Mouse (Mus musculus) kidney, postnatal 14 days (tissue): Measurements from ENCODE around the gene Klhdc10.
A peak's percentile ranks its signal among the peaks of the same experiment; 100 is the strongest.
"Not testable (repeated sequence)": the region's sequence is repeated elsewhere in the genome, so short reads cannot be mapped to it uniquely, and the experiment has no call there.

Experiments
- DNase-seq: peaks from one replicate; pipeline ENCODE4 v3.0.0; 2022; ENCODE audit warnings: mixed read lengths

The Klhdc10 gene

GRCm38 (mm10) chr6:30401308-30402015 is at the start of gene Klhdc10:
Klhdc10 (plus strand) TSS chr6:30401868.
- DNase-seq: peak; percentile 99

GRCm38 (mm10) chr6:30352762-30353161 is 48.9 kb upstream of the Klhdc10 start:
- no peak for DNase-seq

DNA sequence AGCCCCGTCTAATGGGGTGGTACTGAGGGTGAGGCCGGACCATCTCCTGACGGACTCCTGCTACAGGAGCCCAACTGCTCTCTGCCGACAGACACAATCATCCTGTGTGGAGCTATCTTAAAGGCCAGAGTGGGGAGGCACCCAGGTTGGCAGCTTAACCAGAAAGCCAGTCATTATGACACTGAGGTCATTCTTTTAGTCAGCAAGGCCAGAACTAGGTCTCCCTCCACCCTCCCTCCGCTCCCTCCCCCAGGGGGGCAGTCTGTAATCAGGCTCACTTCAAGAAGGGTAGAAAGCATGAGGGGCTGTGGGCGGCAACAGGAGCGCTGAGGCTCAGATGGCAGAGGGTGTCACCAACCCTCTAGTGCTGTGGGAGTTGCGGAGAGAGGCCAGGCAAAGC is 48.0 kb upstream of the Klhdc10 start:
- DNase-seq: no peak

- no peak for DNase-seq
Observed at GRCm38 (mm10) chr6:30354760-30355159, 46.9 kb upstream of the Klhdc10 start.

DNA sequence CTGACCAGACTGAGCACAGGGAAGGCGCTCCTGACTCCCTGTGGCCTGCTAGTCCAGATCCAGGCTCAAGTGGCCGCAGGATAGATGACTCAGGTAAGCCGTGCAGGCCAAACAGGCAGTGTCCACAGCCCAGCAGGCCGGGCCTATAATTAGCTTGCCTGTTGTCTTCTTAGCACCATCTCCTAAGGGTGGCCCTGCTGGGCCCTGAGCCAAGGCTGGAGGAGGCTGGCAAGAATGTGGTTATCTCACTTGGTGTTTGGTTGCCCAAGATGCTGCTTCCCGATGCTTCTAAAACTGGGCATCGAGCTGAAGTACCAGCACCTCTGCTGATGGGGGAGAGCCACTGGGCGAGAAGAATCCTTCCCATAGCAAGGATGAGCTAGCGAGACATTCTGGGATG is 46.0 kb upstream of the Klhdc10 start:
- DNase-seq: no peak

DNA sequence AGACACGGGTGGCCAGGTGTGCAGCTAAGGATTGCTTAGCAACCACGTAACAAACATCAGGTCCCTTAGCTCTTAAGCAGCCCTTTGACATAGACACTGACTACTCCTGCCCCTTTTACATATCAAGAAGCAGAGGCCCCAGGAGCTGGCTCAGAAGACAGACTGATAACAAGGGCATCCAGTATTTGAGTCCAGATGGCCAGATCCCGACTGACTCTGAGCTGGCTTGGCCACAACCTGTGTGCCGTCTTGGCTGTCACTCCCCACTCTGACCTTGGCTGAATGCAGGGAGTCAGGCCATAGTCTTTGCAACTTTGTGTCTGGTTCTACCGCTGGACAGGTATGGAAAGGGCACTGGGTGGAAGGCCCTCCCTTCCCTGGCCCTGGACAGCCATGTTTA is 45.5 kb upstream of the Klhdc10 start:
- DNase-seq: no peak

- no peak for DNase-seq
Observed at GRCm38 (mm10) chr6:30356680-30357079, 45.0 kb upstream of the Klhdc10 start.

DNA sequence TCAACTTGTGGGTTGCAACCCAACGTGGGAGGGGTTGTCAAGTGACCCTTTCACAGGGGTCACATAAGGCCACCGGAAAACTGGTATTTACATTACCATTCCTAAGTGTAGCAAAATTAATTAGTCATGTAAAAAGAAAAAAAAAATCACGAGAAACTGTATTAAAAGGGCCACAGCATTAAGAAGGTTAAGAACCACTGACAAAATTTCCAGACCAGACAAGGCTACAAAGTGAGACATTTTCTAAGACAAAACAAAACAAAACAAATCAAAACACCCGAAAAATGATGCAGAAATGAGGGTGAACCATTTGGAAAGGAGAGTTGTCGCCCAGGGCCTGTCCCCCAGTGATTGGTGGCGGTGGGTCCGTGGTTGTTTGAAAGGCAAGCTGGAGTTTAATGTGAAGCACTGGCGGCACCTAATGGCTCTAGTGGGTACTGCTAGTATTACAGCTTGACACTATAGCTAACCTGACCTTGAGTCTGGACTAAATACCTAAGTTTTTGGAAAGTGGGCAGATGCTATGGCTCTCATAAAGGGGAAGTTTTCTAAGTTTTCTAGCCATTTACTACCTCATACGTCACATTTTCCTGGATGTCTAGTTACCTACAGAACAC is 44.0 kb upstream of the Klhdc10 start:
- peak; percentile 86 for DNase-seq

- DNase-seq: no peak
Observed at GRCm38 (mm10) chr6:30359762-30360509, 41.7 kb upstream of the Klhdc10 start.

DNA sequence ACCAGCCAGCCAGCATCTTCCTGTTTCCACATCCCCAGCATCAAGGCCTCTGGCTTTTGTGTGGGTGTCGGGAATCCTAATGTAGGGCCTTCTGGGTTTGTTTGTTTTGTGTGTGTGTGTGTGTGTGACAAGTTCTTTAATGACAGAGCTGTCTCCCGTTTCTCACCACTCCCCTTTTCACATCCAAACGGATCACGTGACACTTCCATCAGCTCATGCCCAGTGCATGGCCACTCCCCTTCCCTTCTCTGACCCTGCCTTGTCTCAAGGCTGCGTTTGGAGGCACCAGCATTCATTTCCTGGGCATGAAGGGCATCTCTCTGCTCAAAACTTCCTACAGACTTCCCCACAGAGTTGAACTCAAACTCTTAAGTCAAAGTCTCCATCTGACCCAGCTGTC is 37.9 kb upstream of the Klhdc10 start:
- DNase-seq: no peak

DNA sequence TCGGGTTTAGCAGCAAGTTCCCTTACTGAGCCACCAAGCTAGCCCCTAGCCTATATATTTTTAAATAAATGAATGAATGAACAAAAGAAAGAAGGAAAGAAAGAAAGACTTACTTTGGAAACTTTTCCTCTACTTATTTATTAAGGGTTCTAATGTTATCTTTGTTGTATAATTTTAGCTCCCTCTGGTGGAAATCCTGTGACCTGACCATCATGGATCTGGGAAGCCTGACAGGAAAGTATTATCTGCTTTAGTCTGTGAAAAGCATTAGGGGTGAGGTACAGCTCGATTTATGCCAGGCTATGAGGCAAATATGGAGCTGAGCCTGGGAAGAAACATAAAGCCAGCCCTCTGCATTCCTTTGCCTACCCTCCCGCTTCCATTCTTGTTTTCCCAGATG is 32.4 kb upstream of the Klhdc10 start:
- no peak for DNase-seq

DNA sequence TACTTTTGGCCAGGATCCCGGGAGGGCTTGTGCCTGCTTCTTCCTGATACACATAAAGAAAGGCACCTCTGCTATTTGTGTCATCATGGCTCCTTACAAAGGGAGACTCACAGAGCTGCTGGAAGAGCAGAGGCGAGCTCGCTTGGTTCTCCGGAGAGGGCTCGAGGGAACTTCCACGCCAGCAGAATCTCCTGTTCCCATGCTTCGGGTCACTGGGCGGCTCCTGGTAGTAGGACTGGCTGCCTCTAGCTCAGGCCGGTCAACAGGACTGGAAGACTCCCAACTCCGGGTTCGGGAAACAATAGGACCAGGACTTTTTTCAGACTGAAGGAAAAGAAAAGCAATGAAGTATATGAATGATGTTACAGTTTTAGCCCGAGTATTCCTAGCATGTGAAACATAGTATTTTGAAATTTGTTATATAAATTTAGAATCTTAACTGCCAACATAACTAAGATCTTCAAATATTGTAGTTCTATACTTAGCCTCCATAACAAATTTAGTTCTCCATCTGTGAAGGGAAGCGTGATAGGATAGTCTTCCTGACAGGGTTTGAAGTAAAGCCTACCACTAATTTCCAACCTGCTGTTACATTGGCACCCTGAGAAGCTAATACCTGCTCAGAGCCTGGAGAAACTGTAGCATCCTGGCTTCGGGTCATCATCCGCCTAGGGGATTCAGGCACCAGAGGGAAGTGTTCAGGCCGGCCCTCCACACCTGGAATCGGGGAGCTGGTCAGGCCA is 28.9 kb upstream of the Klhdc10 start:
- DNase-seq: no peak

DNA sequence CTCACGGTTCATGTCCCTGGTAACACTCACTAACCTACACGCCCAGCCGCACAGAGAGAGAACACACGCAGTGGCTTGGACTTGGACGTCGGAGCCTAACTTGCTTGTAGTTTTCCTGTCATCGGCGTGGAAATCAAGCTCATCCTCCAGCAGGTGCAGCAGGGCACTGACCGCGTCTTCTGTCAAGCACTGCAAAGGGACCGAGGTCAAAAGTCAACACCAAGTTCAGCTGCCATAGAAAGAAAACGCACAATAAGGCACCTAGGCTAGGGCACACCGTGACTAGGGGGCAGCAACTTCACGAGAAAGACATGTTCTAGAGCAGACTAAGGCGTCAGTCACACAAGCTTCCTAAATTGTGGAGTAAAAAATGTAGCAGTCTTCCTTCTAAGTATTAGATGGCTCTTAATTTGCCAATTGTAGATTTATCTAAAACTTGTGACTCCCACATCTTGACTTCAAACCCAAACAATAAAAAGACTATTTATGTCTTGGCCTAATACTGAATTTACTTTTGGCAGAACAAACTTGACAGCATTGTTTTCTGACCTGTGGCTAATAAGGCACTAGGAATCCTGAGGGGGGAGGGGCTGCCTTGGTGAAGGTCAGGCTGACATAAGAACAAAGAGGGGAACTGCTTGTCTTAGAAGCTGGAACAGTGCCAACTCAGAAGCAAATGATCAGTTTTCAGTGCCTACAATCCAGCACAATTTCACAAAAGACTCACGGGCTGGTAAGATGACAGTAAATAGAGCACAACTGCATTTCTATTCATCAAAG is 26.7 kb upstream of the Klhdc10 start:
- DNase-seq: peak; percentile 79

GRCm38 (mm10) chr6:30375791-30376190 is 25.9 kb upstream of the Klhdc10 start:
- DNase-seq: peak; percentile 66

DNA sequence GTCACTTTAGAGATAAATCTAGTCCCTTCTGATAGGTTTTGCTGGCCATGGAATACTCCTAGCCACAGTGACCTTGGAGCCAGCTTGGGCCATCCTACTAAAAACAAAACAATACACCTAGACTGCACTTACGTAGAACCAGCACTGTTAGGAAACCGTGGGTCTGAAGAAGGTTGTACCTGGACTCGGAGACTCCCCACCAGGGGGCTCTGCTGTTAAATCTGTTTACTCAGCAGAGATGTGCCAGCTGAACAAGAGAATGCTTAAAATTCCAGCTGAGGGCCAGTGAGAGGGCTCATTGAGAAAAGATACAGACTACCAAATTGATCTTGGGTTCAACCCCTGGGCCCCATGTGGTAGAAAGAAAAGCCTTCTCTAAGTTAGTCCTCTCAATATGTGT is 20.6 kb upstream of the Klhdc10 start:
- no peak for DNase-seq

GRCm38 (mm10) chr6:30390271-30390670 is 11.4 kb upstream of the Klhdc10 start:
- DNase-seq: not testable (repeated sequence)

DNA sequence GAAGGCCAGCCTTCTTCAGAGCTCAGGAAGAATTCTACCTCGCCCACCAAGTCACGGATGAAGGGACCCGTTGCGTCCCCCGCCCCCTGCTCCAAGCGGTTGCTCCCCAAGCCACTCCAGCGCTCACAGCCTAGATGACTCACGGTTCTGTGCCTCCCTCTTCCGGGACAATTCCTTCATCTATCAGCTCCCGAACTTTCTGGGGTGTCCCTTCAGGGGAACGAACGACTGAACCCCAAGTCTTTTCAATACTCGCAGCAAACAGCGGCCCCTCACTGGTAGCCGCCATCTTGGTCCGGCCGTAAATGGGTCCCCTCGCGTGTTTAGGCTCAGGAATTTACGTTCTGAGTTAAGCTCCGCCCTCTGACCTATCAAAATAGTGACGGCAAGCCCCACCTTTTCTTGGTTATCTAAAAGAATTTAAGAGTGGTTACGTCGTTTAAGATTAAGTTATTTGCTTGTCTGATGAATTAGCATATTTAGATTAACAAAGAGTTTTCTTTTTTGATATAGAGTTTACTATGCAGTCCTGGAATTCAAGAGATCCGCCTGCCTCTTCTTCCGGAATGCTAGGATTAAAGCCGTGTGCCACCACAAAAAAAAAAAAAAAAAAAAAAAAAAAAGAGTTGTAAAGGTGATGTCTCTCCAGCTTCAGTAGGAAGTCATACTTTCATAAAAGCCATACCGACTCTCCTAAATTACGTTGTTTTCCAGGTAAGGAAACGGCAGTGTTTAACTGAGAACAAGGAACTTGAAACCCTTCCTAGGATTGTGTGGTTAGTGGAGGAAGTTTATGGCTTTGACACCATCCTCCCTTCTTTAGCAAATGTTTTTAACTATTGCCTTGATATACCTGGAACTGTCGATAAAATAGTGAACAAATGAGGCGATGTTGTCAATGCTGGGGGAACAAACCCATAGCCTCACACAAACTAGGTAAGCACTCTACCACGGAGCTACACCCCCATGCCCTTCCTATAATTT is 10.7 kb upstream of the Klhdc10 start, which contains the start of gene Zc3hc1:
Gene Zc3hc1 (minus strand): TSS at position 315 of the 984 bp plus-strand sequence.
- peak; percentile 84 for DNase-seq

DNA sequence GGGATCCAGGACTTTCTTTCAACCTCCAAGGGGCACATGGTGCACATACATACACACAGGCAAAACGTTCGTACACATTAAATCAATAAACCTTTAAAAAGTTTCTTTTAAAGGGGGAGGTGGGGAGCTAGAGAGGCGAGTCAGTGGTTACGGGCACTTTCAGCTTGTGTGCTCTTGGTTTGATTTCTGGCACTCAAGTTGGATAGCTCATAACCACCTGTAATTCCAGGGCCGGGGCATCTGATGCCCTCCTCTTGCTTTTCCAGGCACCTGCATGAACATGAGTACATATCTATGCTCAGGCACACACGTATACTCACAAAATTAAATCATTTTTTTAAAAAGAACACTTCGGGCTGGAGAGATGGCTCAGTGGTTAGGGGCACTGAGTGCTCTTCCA is 9.7 kb upstream of the Klhdc10 start:
- DNase-seq: no peak

- DNase-seq: no peak
Observed at GRCm38 (mm10) chr6:30400146-30400545, 1.5 kb upstream of the Klhdc10 start.

DNA sequence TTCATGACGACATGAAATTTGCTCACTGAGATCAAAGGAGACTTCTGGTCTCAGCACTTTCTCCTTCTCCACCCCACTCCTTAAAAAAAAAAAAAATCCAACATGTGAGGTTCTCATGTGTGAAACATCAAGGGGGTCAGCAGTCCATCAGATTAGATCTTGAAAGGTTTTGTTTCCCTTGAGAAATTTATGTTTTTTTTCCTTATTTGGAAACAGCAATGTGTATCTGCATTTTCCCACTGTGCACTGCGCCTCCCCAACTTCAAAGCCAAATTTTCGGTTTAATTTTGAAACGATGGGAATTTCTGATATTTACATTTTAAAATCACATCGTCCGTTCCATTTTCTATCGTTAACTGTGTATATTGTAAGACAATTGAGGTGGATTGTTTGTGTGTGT is 952 bp upstream of the Klhdc10 start:
- no peak for DNase-seq

- no peak for DNase-seq
Observed at GRCm38 (mm10) chr6:30402091-30402491, 423 bp downstream of the Klhdc10 start.
